Mouse (Mus musculus) adrenal gland, postnatal 14 days (tissue): ENCODE results near the gene Gm11084. TPM values are rescaled to one million over a fixed set of nuclear protein-coding genes. Genes with fewer than 3 reads are reported as not detected.

Experiments used
- DNase-seq: peaks from one replicate; pipeline ENCODE4 v3.0.0; 2021; ENCODE audit warnings: mixed read lengths
- microRNA-seq, 2 experiments: library from miRNA; unstranded; fragments of <30 nt; microRNA quantifications; one replicate each; pipeline ENCODE4 v1.2.0; 2021
- total RNA-seq: library from RNA; stranded (reverse); gene quantifications from 2 replicates; pipeline ENCODE4 v1.2.3, GENCODE M21; 2021

The Gm11084 gene
- total RNA-seq, 1 experiment from 2014 or later: not detected

GRCm38 (mm10) chr2:72935937-72936336 lies 50.6 kb downstream of the Gm11084 start:
- DNase-seq: no peak

- DNase-seq: no peak
Observed at GRCm38 (mm10) chr2:72932186-72932585, 54.3 kb downstream of the Gm11084 start.

- no peak for DNase-seq
Observed at GRCm38 (mm10) chr2:72924981-72925380, 61.5 kb downstream of the Gm11084 start.

Small RNAs within 50 kb of the gene (microRNA-seq; reads per million reads assigned to microRNA genes)
- 0 reads per million in 2 experiments for gene Gm25960

Other genes starting within 250 kb of the Gm11084 start
- 58.9 and 65.9 TPM in 2 replicates for gene Sp3, start 6.3 kb downstream of the Gm11084 start, total RNA-seq
- 45.0 and 47.3 TPM in 2 replicates for gene Ola1, start 232.2 kb upstream of the Gm11084 start, total RNA-seq